Mouse (Mus musculus) cerebellum, adult 9-11 months (tissue): ENCODE measurements around the gene Gzmf.
"Not testable (repeated sequence)": the region's sequence is repeated elsewhere in the genome, so short reads cannot be mapped to it uniquely, and the experiment has no call there.

Experiments
- DNase-seq: peaks from one replicate; pipeline ENCODE4 v3.0.0; 2022

The Gzmf gene

GRCm38 (mm10) chr14:56211317-56211716 is at the start of gene Gzmf:
Gene Gzmf (minus strand): TSS chr14:56211417.
- no peak for DNase-seq

GRCm38 (mm10) chr14:56240409-56240808 is 29.2 kb upstream of the Gzmf start:
- no peak for DNase-seq

DNA sequence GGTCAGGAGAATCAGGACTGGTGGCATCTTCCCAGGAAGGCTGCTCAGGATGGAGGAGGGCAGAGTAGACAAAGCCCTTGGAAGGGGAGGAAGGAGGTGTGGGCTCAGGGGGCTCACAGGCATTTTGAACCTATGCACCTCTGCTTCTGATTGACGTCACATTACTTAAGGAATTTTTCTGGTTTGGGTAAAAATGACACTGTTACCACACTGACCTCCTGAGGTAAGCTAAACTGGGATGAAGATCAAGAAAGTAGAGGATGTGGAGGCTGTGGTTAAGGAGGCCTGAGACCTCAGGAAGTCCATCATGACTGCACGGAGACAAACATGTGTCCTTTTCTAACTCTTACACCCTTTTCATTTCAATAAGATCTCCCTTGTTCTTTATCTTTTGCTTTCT is 23.3 kb upstream of the Gzmf start, which contains the start of gene Gzmc:
Gene Gzmc (minus strand): TSS at position 101 of the 400 bp plus-strand sequence.
- no peak for DNase-seq

GRCm38 (mm10) chr14:56205613-56206012 is 5.6 kb downstream of the Gzmf start:
- DNase-seq: no peak

DNA sequence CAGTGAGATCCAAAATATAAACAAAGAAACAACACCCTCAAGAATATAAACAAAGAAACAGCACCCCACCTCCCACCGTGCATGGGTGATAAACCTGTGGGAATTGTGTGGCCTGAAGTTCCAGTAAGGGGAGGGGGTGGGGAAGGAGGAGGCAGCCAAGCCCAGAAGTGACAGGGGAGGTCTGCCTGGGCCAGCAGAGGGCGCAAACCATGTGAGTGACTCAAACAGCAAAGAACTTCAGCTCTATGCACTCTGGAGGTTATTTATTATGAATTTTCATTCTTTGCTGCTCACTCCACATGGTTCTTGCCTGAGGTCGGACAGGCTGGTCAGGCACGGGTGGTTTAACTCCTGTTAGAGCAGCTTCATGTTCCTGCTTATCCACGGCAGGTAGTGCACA is 6.2 kb downstream of the Gzmf start:
- not testable (repeated sequence) for DNase-seq

DNA sequence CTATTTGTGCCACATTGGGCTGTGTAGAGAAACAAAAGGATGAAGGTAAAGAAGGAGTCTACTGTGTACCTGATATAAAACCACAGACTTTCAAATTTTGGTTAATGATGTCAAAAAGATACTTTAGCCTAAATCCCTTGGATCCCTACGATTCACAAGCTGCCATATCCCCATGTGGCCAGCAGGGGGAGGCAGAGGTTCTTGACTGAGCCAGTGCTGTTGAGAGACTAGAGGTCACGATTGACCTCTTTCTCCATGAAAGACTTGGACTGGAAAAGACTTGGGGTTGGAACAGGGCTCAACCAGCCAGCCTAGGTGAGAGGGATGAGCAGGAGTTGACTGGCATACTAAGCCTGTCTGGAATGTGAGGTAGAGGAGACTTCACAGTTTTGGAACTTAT is 7.2 kb downstream of the Gzmf start:
- peak; percentile 35 for DNase-seq

DNA sequence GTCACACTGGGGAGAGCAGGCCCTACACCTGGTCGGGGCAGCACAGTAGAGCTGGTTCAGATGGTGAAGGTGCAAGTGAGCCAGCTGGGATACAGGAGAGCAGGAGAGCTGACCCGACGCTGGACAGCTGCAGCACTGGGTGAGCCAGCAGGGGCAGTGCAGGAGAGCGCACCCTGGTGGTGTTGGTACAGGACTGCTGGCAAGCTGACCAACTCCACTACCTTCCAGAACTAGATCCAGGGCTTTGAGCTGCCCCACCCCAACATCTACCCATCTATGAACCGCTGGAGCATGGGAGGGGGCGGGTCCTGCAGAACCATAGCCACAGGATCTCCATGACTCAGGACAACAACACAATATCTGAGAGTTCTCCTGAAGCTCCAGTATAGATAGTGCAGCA is 24.3 kb downstream of the Gzmf start:
- DNase-seq: no peak

GRCm38 (mm10) chr14:56186521-56186920 is 24.7 kb downstream of the Gzmf start:
- DNase-seq: no peak

- DNase-seq: not testable (repeated sequence)
These were observed 33.6 kb downstream of the Gzmf start for GRCm38 (mm10) chr14:56177651-56178050.

GRCm38 (mm10) chr14:56174499-56174898 is 36.7 kb downstream of the Gzmf start, which contains the start of gene Gzmn:
Gene Gzmn (minus strand): TSS chr14:56174599.
- DNase-seq: no peak

GRCm38 (mm10) chr14:56173396-56173795 is 37.8 kb downstream of the Gzmf start:
- peak; percentile 57 for DNase-seq

GRCm38 (mm10) chr14:56172744-56173143 is 38.5 kb downstream of the Gzmf start:
- no peak for DNase-seq

DNA sequence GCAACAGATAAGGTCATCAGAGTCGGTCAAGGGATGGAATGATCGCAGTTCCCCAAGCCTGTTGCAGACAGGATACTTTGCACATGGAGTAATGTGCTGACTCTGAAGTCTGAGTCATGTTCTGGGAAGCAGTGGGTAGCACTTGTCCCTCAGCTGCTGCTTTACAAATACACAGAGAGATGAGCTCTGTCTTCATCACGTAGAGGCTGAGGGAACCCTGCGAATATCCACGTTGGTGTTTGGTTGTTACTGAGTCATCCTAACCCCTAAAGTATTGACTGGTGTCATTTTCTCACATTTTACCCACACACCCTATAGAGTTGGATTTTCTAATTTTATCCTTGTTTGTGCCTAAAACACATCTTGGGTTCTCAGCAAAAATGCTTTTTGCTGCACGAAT is 43.2 kb downstream of the Gzmf start:
- DNase-seq: no peak

- DNase-seq: peak; percentile 82
These were observed 49.1 kb downstream of the Gzmf start for GRCm38 (mm10) chr14:56162109-56162508.

DNA sequence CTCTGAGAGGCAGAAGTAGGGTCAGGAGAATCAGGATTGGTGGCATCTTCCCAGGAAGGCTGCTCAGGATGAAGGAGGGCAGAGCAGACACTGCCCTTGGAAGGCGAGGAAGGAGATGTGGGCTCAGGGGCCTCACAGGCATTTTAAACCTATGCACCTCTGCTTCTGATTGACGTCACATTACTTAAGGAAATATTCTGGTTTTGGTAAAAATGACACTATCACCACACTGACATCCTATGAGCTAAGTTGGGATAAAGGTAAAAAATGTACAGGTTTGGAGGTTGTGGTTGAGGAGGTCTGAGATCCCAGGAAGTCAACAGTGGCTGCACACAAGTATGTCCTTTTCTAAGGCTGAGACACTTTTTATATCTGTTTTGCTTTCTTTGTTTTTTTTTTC is 51.7 kb downstream of the Gzmf start, which contains the start of gene Gzmg:
Gene Gzmg (minus strand): TSS at position 101 of the 400 bp plus-strand sequence.
- not testable (repeated sequence) for DNase-seq

GRCm38 (mm10) chr14:56155340-56155739 is 55.9 kb downstream of the Gzmf start:
- DNase-seq: no peak
